Mouse (Mus musculus) layer of hippocampus, postnatal 25 days (tissue): Measurements from ENCODE around the gene Capza2. TPM values are rescaled to one million over a fixed set of nuclear protein-coding genes. Genes with fewer than 3 reads are reported as not detected.
"Not testable (repeated sequence)": the region's sequence is repeated elsewhere in the genome, so short reads cannot be mapped to it uniquely, and the experiment has no call there.

ENCODE experiments used
- DNase-seq, 2 experiments: peaks; one replicate each; pipeline ENCODE4 v3.0.0; 2022; ENCODE audit warnings: mixed read lengths in 2 of 2, low spot score in 1 of 2; ENCODE audit errors: extremely low spot score in 1 of 2
- total RNA-seq, 2 experiments: library from RNA; stranded (reverse); gene quantifications; 2 replicates each; pipeline ENCODE4 v1.2.3; 2021

The Capza2 gene
- total RNA-seq, 2 experiments from 2014 or later = 314 to 316 TPM

- DNase-seq = peak in 1 of 2 experiments; percentile 58
Measured at GRCm38 (mm10) chr6:17696321-17696734, 60.3 kb downstream of the Capza2 start.

- DNase-seq = no peak
Measured at GRCm38 (mm10) chr6:17700936-17701612, 65.0 kb downstream of the Capza2 start.

- not testable (repeated sequence) for DNase-seq
Measured at GRCm38 (mm10) chr6:17704038-17704437, 68.0 kb downstream of the Capza2 start.

GRCm38 (mm10) chr6:17705973-17706372 lies 69.9 kb downstream of the Capza2 start:
- no peak for DNase-seq

Other genes starting within 250 kb of the Capza2 start
- gene Met, start 172.4 kb upstream of the Capza2 start, total RNA-seq = 1 to 10 TPM; 3.6 to 4.8 TPM
- gene St7, start 56.7 kb downstream of the Capza2 start, total RNA-seq = 10 to 100 TPM; 38.9 to 50.3 TPM